Mouse (Mus musculus): ENCODE results near the gene Syde2. TPM values are rescaled to one million over a fixed set of nuclear protein-coding genes. Genes with fewer than 3 reads are reported as not detected.

The Syde2 gene
- polyA plus RNA-seq, 1 experiment: not detected

- no peak for TF ChIP-seq GATA1 (IDR thresholded peaks at IDR 0.05; ENCODE audit: low read length)
Observed at GRCm38 (mm10) chr3:145991976-145992730, 4.5 kb downstream of the Syde2 start.

GRCm38 (mm10) chr3:145992796-145993195 is 5.1 kb downstream of the Syde2 start:
- no peak for TF ChIP-seq GATA1 (IDR thresholded peaks at IDR 0.05; ENCODE audit: low read length)

GRCm38 (mm10) chr3:145993481-145994201 is 6.0 kb downstream of the Syde2 start:
- no peak for TF ChIP-seq GATA1 (IDR thresholded peaks at IDR 0.05; ENCODE audit: low read length)

- TF ChIP-seq GATA1 (IDR thresholded peaks at IDR 0.05; ENCODE audit: low read length): no peak
Observed at GRCm38 (mm10) chr3:145995489-145995888, 7.8 kb downstream of the Syde2 start.

GRCm38 (mm10) chr3:146004347-146005051 is 16.8 kb downstream of the Syde2 start:
- TF ChIP-seq GATA1 (IDR thresholded peaks at IDR 0.05; ENCODE audit: low read length): no peak

- no peak for TF ChIP-seq GATA1 (IDR thresholded peaks at IDR 0.05; ENCODE audit: low read length)
Observed at GRCm38 (mm10) chr3:146007872-146008271, 20.2 kb downstream of the Syde2 start.

- TF ChIP-seq GATA1 (IDR thresholded peaks at IDR 0.05; ENCODE audit: low read length): no peak
Observed at GRCm38 (mm10) chr3:146009859-146010645, 22.4 kb downstream of the Syde2 start.

- no peak for TF ChIP-seq GATA1 (IDR thresholded peaks at IDR 0.05; ENCODE audit: low read length)
Observed at GRCm38 (mm10) chr3:146010751-146011150, 23.1 kb downstream of the Syde2 start.

GRCm38 (mm10) chr3:146011544-146012218 is 24.0 kb downstream of the Syde2 start:
- TF ChIP-seq GATA1 (IDR thresholded peaks at IDR 0.05; ENCODE audit: low read length): no peak

- TF ChIP-seq GATA1 (IDR thresholded peaks at IDR 0.05; ENCODE audit: low read length): no peak
Observed at GRCm38 (mm10) chr3:146013490-146013889, 25.8 kb downstream of the Syde2 start.

GRCm38 (mm10) chr3:146014321-146014720 is 26.7 kb downstream of the Syde2 start:
- TF ChIP-seq GATA1 (IDR thresholded peaks at IDR 0.05; ENCODE audit: low read length): no peak

- no peak for TF ChIP-seq GATA1 (IDR thresholded peaks at IDR 0.05; ENCODE audit: low read length)
Observed at GRCm38 (mm10) chr3:146016979-146017378, 29.3 kb downstream of the Syde2 start.

GRCm38 (mm10) chr3:146017521-146017920 is 29.9 kb downstream of the Syde2 start:
- no peak for TF ChIP-seq GATA1 (IDR thresholded peaks at IDR 0.05; ENCODE audit: low read length)

GRCm38 (mm10) chr3:146022232-146022631 is 34.6 kb downstream of the Syde2 start:
- TF ChIP-seq GATA1 (IDR thresholded peaks at IDR 0.05; ENCODE audit: low read length): no peak

GRCm38 (mm10) chr3:146024746-146025145 is 37.1 kb downstream of the Syde2 start:
- TF ChIP-seq GATA1 (IDR thresholded peaks at IDR 0.05; ENCODE audit: low read length): no peak

Data from G1E-ER4 (cell line).